Mouse (Mus musculus) ES-E14 (cell line): ENCODE data around the gene Adh6b.

Experiments
- HCFC1 ChIP-seq: IDR thresholded peaks from 2 replicates; pipeline ENCODE4 v1.6.1; 2012; ENCODE audit warnings: low read length, inconsistent platforms, borderline replicate concordance; ENCODE audit not compliant: insufficient read depth
- ZC3H11A ChIP-seq: IDR thresholded peaks from 2 replicates; pipeline ENCODE4 v1.6.1; 2012; ENCODE audit warnings: low read depth, mild to moderate bottlenecking, inconsistent platforms, low read length, borderline replicate concordance

DNA sequence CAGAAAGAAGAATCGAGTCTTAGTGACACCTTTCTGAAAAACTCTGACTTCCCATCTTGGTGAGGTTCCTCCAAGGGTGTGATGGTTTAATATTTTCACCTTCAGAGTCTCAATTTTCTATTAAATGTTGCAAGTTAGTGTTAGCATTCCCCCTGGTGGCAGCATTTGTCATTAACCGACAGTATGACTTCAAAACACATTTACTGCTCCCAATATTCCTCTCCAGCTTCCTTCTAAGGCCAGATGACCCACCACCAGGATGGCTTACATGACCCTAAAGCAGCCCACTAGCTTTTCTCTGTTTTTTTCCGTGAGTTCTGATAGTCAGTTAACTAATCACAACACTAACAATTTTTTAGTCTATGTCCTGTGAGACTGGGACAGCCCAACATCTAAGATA lies 63.8 kb downstream of the Adh6b start:
- TF ChIP-seq ZC3H11A (no peak), HCFC1 (no peak)
